Mouse (Mus musculus) hindbrain, embryonic 13.5 days (tissue): ENCODE measurements around the gene Gtf3c3. TPM values are rescaled to one million over a fixed set of nuclear protein-coding genes. Genes with fewer than 3 reads are reported as not detected.

Experiments
- ATAC-seq: fragments of 200-750 bp; cut with Nextera tagmentation; 2 replicates; pipeline ENCODE4 v1.8.0; 2017; ENCODE audit warnings: moderate TSS enrichment; ENCODE audit not compliant: low FRiP score
- H3K27ac ChIP-seq: fragments of 300-500 bp; sonication (generic); 2 replicates; pipeline ENCODE4 v1.5.1; 2015; ENCODE audit warnings: inconsistent platforms, mild to moderate bottlenecking, moderate library complexity
- H3K27me3 ChIP-seq: fragments of 300-500 bp; sonication (generic); 2 replicates; pipeline ENCODE4 v1.6.1; 2015; ENCODE audit warnings: mild to moderate bottlenecking, inconsistent platforms
- H3K36me3 ChIP-seq: fragments of 300-500 bp; sonication (generic); 2 replicates; pipeline ENCODE4 v1.6.1; 2015; ENCODE audit warnings: mild to moderate bottlenecking, inconsistent platforms
- H3K4me1 ChIP-seq: fragments of 300-500 bp; sonication (generic); replicated peaks from 2 replicates; pipeline ENCODE4 v1.6.1; 2015; ENCODE audit warnings: inconsistent platforms
- H3K4me2 ChIP-seq: fragments of 300-500 bp; sonication (generic); 2 replicates; pipeline ENCODE4 v1.6.1; 2015; ENCODE audit warnings: inconsistent platforms, mild to moderate bottlenecking, moderate library complexity
- H3K4me3 ChIP-seq: fragments of 300-500 bp; sonication (generic); 2 replicates; pipeline ENCODE4 v1.5.1; 2015; ENCODE audit warnings: mild to moderate bottlenecking, inconsistent platforms
- H3K9ac ChIP-seq: fragments of 300-500 bp; sonication (generic); 2 replicates; pipeline ENCODE4 v1.6.1; 2015; ENCODE audit warnings: mild to moderate bottlenecking, inconsistent platforms
- H3K9me3 ChIP-seq: fragments of 300-500 bp; sonication (generic); 2 replicates; pipeline ENCODE4 v1.6.1; 2016; ENCODE audit warnings: inconsistent platforms
- WGBS: fragments of 180-500 bp; shearing (Covaris S2); methylation state at CpG from one replicate; pipeline ENCODE4 v1.1.7; 2015; 5-methylcytosine and 5-hydroxymethylcytosine counted together
- polyA plus RNA-seq: library from polyadenylated mRNA; unstranded; fragments of >200 nt; fragmentation: Nextera tagmentation; extraction: Ambion mirVana; gene quantifications from 2 replicates; pipeline ENCODE4 v1.2.1, GENCODE M21; 2015

Gene Gtf3c3
- polyA plus RNA-seq, 1 experiment from 2014 or later, result 22.6 TPM

- no peak overlapping the region for H3K4me3 ChIP-seq
- H3K27me3 ChIP-seq, result no peaks in the 10 kb centered on the region
- 35% methylated on average over 1 of the region's 1 CpGs for WGBS
- H3K4me2 ChIP-seq, result no peak overlapping the region
- no peaks in the 10 kb centered on the region for H3K9me3 ChIP-seq
- no peak overlapping the region for H3K9ac ChIP-seq
- H3K4me1 ChIP-seq, result no peaks in the 10 kb centered on the region
- no peak overlapping the region for H3K27ac ChIP-seq
- 0 out of 2 replicates have a peak, but pooled peaks cover 5% of the 10 kb centered on the region for H3K36me3 ChIP-seq
- no peak for ATAC-seq
These were observed 54.5 kb downstream of the Gtf3c3 start for GRCm38 (mm10) chr1:54384221-54384620.

- Histone ChIP-seq H3K27ac (no peak overlapping the region), H3K9me3 (no peaks in the 10 kb centered on the region), H3K36me3 (0 out of 2 replicates have a peak, but pooled peaks cover 5% of the 10 kb centered on the region), H3K9ac (no peak overlapping the region), H3K27me3 (no peaks in the 10 kb centered on the region), H3K4me2 (no peak overlapping the region), H3K4me3 (no peak overlapping the region), H3K4me1 (no peaks in the 10 kb centered on the region)
- whole genome bisulfite sequencing, result 91% methylated on average over 9 of the region's 9 CpGs
- peak; percentile 47; the same call in 1 of the 2 replicates for ATAC-seq
These were observed 57.5 kb downstream of the Gtf3c3 start for GRCm38 (mm10) chr1:54380978-54381914.

GRCm38 (mm10) chr1:54377506-54378051 lies 61.2 kb downstream of the Gtf3c3 start:
- 0 out of 2 replicates have a peak, but pooled peaks cover 4% of the 10 kb centered on the region for H3K36me3 ChIP-seq
- no peaks in the 10 kb centered on the region for H3K4me1 ChIP-seq
- ATAC-seq, result no peak
- H3K27ac ChIP-seq, result no peak overlapping the region
- no peak overlapping the region for H3K4me3 ChIP-seq
- H3K9ac ChIP-seq, result no peak overlapping the region
- H3K4me2 ChIP-seq, result no peak overlapping the region
- no peaks in the 10 kb centered on the region for H3K27me3 ChIP-seq
- H3K9me3 ChIP-seq, result no peaks in the 10 kb centered on the region

GRCm38 (mm10) chr1:54356566-54356965 lies 82.2 kb downstream of the Gtf3c3 start:
- no peak for ATAC-seq

GRCm38 (mm10) chr1:54355485-54355884 lies 83.3 kb downstream of the Gtf3c3 start:
- Histone ChIP-seq H3K9ac (no peak overlapping the region), H3K27me3 (no peaks in the 10 kb centered on the region), H3K27ac (no peak overlapping the region), H3K4me1 (no peaks in the 10 kb centered on the region), H3K4me3 (no peak overlapping the region), H3K9me3 (no peaks in the 10 kb centered on the region), H3K36me3 (no peaks in the 10 kb centered on the region), H3K4me2 (no peak overlapping the region)
- WGBS, result 81% methylated on average over 5 of the region's 5 CpGs
- ATAC-seq, result no peak

More at GRCm38 (mm10) chr1:54356566-54356965, 82.2 kb downstream of the Gtf3c3 start:
- no peak overlapping the region for H3K4me2 ChIP-seq
- no peaks in the 10 kb centered on the region for H3K27me3 ChIP-seq
- WGBS, result 91% methylated on average over 6 of the region's 6 CpGs
- no peaks in the 10 kb centered on the region for H3K9me3 ChIP-seq
- H3K4me1 ChIP-seq, result no peaks in the 10 kb centered on the region
- H3K27ac ChIP-seq, result no peak overlapping the region
- no peaks in the 10 kb centered on the region for H3K36me3 ChIP-seq
- no peak overlapping the region for H3K9ac ChIP-seq
- no peak overlapping the region for H3K4me3 ChIP-seq

- no peak for ATAC-seq
These were observed 84.0 kb downstream of the Gtf3c3 start for GRCm38 (mm10) chr1:54354786-54355185.

More at GRCm38 (mm10) chr1:54354786-54355185, 84.0 kb downstream of the Gtf3c3 start:
- Histone ChIP-seq H3K9ac (no peak overlapping the region), H3K9me3 (no peaks in the 10 kb centered on the region), H3K36me3 (no peaks in the 10 kb centered on the region), H3K4me3 (no peak overlapping the region), H3K27me3 (no peaks in the 10 kb centered on the region), H3K4me1 (no peaks in the 10 kb centered on the region), H3K27ac (no peak overlapping the region), H3K4me2 (no peak overlapping the region)
- WGBS, result 89% methylated on average over 4 of the region's 4 CpGs

Other genes with a start within 250 kb of the Gtf3c3 start
- gene Hecw2, start 243.8 kb downstream of the Gtf3c3 start, polyA plus RNA-seq, result 7.2 and 8.1 TPM in 2 replicates
- 0.22 and 0.31 TPM in 2 replicates for gene Ccdc150, start 188.3 kb downstream of the Gtf3c3 start, polyA plus RNA-seq
- gene Pgap1, start 118.7 kb upstream of the Gtf3c3 start, polyA plus RNA-seq, result 25.3 and 25.8 TPM in 2 replicates